Mouse (Mus musculus): ENCODE data around the gene Mak.

GRCm38 (mm10) chr13:41008271-41008670 is 71.2 kb downstream of the Mak start:
- TF ChIP-seq TAL1 (conservative IDR thresholded peaks at IDR 0.05; ENCODE audit: low read depth, low read length) (no peak), POLR2AphosphoS5 (IDR thresholded peaks at IDR 0.05; ENCODE audit: insufficient replicate concordance, low read depth, low read length) (no peak), GATA1 (IDR thresholded peaks at IDR 0.05; ENCODE audit: borderline replicate concordance, low read length) (no peak)

All from G1E (cell line).